ENCODE assay signal across 8 mouse cellular contexts in genomic region chr4:149696189-149696971, GRCm38 (mm10). TPM values are rescaled to one million over a fixed set of nuclear protein-coding genes. Genes with fewer than 3 reads are reported as not detected.
A peak's percentile ranks its signal among the peaks of the same experiment; 100 is the strongest.
DNase-seq lines count a peak whose midpoint lies in the region; ATAC-seq and TF ChIP-seq lines count a peak whose summit lies in the region.

No protein-coding gene starts in this region.

- no peak overlapping the region for H3K4me2 ChIP-seq in embryonic facial prominence, embryonic 11.5 days (ENCODE audit: low read depth, low read length)
- H3K4me2 ChIP-seq in intestine, embryonic 15.5 days (replicated peaks), result 0 out of 2 replicates have a peak overlapping the region, but pooled peaks have one; percentile 31
- peak overlapping the region; percentile 75 for H3K4me2 ChIP-seq in liver, postnatal 0 days (ENCODE audit: low read depth, low read length)

- WGBS in embryonic facial prominence, embryonic 11.5 days, result 35% methylated on average over 16 of the region's 16 CpGs
- 30% methylated on average over 16 of the region's 16 CpGs for WGBS in embryonic facial prominence, embryonic 10.5 days
- WGBS in intestine, embryonic 15.5 days, result 33% methylated on average over 16 of the region's 16 CpGs
- WGBS in liver, postnatal 0 days (ENCODE audit: insufficient replicate concordance), result 15% methylated on average over 16 of the region's 16 CpGs

- TF ChIP-seq EP300 in liver, postnatal 0 days (IDR thresholded peaks at IDR 0.05; ENCODE audit: low read depth), result no peak

- H3K4me1 ChIP-seq in embryonic facial prominence, embryonic 11.5 days (ENCODE audit: control insufficient read depth, insufficient read depth, low read length), result no peaks in the 10 kb centered on the region
- peaks cover 41% of the 10 kb centered on the region for H3K4me1 ChIP-seq in embryonic facial prominence, embryonic 10.5 days
- peaks cover 46% of the 10 kb centered on the region for H3K4me1 ChIP-seq in G1E (ENCODE audit: insufficient read depth, low read depth, low read length)
- H3K4me1 ChIP-seq in intestine, embryonic 15.5 days (replicated peaks), result peaks cover 9% of the 10 kb centered on the region; the same call in 1 of the 2 replicates
- H3K4me1 ChIP-seq in liver, postnatal 0 days (ENCODE audit: insufficient read depth), result peaks cover 14% of the 10 kb centered on the region

- H3K36me3 ChIP-seq in embryonic facial prominence, embryonic 11.5 days (replicated peaks; ENCODE audit: control insufficient read depth, insufficient read depth, low read depth, low read length), result no peaks in the 10 kb centered on the region
- H3K36me3 ChIP-seq in embryonic facial prominence, embryonic 10.5 days (replicated peaks), result no peaks in the 10 kb centered on the region
- H3K36me3 ChIP-seq in G1E (replicated peaks), result peaks cover 26% of the 10 kb centered on the region
- no peaks in the 10 kb centered on the region for H3K36me3 ChIP-seq in intestine, embryonic 15.5 days
- no peaks in the 10 kb centered on the region for H3K36me3 ChIP-seq in liver, postnatal 0 days (replicated peaks; ENCODE audit: insufficient read depth, low read length)
- peaks cover 5% of the 10 kb centered on the region for H3K36me3 ChIP-seq in splenic B cell, adult 2 months (ENCODE audit: control insufficient read depth, insufficient read depth, low read length, poor library complexity, severe bottlenecking)

- H3K27me3 ChIP-seq in embryonic facial prominence, embryonic 11.5 days (ENCODE audit: control insufficient read depth, insufficient read depth, low read length), result peaks cover 12% of the 10 kb centered on the region
- peaks cover 58% of the 10 kb centered on the region for H3K27me3 ChIP-seq in embryonic facial prominence, embryonic 10.5 days (replicated peaks; ENCODE audit: low read depth, poor library complexity, severe bottlenecking)
- no peaks in the 10 kb centered on the region for H3K27me3 ChIP-seq in G1E (ENCODE audit: insufficient read depth, low read length)
- H3K27me3 ChIP-seq in intestine, embryonic 15.5 days (replicated peaks), result 0 out of 2 replicates have a peak, but pooled peaks cover 5% of the 10 kb centered on the region
- H3K27me3 ChIP-seq in liver, postnatal 0 days (ENCODE audit: insufficient read depth, low read length), result no peaks in the 10 kb centered on the region
- H3K27me3 ChIP-seq in splenic B cell, adult 2 months (ENCODE audit: control insufficient read depth, insufficient read depth, low read length, poor library complexity, severe bottlenecking), result no peaks in the 10 kb centered on the region

- ATAC-seq in embryonic facial prominence, embryonic 11.5 days (replicated peaks; ENCODE audit: insufficient number of reproducible peaks, low FRiP score, low TSS enrichment, low read depth), result no peak
- ATAC-seq in G1E (ENCODE audit: extremely low read depth, insufficient number of reproducible peaks, low FRiP score, poor library complexity, severe bottlenecking), result no peak
- ATAC-seq in intestine, embryonic 15.5 days, result peak; percentile 24; the same call in 1 of the 2 replicates
- ATAC-seq in liver, postnatal 0 days, result peak; percentile 35

- H3K9ac ChIP-seq in embryonic facial prominence, embryonic 11.5 days (replicated peaks; ENCODE audit: low read length), result no peak overlapping the region
- no peak overlapping the region for H3K9ac ChIP-seq in intestine, embryonic 15.5 days
- peak overlapping the region; percentile 42 for H3K9ac ChIP-seq in liver, postnatal 0 days (replicated peaks)

- no peak for TF ChIP-seq CTCF in G1E (IDR thresholded peaks at IDR 0.05; ENCODE audit: low read depth, low read length)
- peak; percentile 38; the same call in 1 of the 2 replicates for TF ChIP-seq CTCF in liver, postnatal 0 days (IDR thresholded peaks at IDR 0.05; ENCODE audit: low read depth)

- no peak overlapping the region for H3K27ac ChIP-seq in embryonic facial prominence, embryonic 11.5 days (replicated peaks; ENCODE audit: low read depth, low read length)
- no peak overlapping the region for H3K27ac ChIP-seq in embryonic facial prominence, embryonic 10.5 days (replicated peaks)
- no peak overlapping the region for H3K27ac ChIP-seq in intestine, embryonic 15.5 days
- H3K27ac ChIP-seq in liver, postnatal 0 days (ENCODE audit: low read depth), result peak overlapping the region; percentile 84

- peak; percentile 18 for DNase-seq in embryonic facial prominence, embryonic 11.5 days (ENCODE audit: low spot score)
- no peak for DNase-seq in embryonic facial prominence, embryonic 10.5 days (ENCODE audit: low spot score)
- DNase-seq in G1E (ENCODE audit: low spot score), result no peak
- DNase-seq in liver, postnatal 0 days, result peak; percentile 52
- peak; percentile 70 for DNase-seq in splenic B cell, adult 2 months (ENCODE audit: low read depth, low spot score)
- DNase-seq in testis, postnatal 10 days (ENCODE audit: low spot score), result no peak
- no peak for DNase-seq in right cerebral cortex, postnatal 4 days

- H3K9me3 ChIP-seq in embryonic facial prominence, embryonic 11.5 days (replicated peaks; ENCODE audit: control insufficient read depth, low read length), result no peaks in the 10 kb centered on the region
- no peaks in the 10 kb centered on the region for H3K9me3 ChIP-seq in embryonic facial prominence, embryonic 10.5 days
- no peaks in the 10 kb centered on the region for H3K9me3 ChIP-seq in G1E (replicated peaks)
- no peaks in the 10 kb centered on the region for H3K9me3 ChIP-seq in intestine, embryonic 15.5 days
- H3K9me3 ChIP-seq in liver, postnatal 0 days (ENCODE audit: low read length), result no peaks in the 10 kb centered on the region

- no peak overlapping the region for H3K4me3 ChIP-seq in embryonic facial prominence, embryonic 11.5 days (ENCODE audit: low read depth, low read length)
- H3K4me3 ChIP-seq in embryonic facial prominence, embryonic 10.5 days, result no peak overlapping the region
- peak overlapping the region; percentile 66; the same call in 1 of the 2 replicates for H3K4me3 ChIP-seq in G1E (ENCODE audit: low read depth, low read length)
- no peak overlapping the region for H3K4me3 ChIP-seq in intestine, embryonic 15.5 days (replicated peaks)
- peak overlapping the region; percentile 59 for H3K4me3 ChIP-seq in liver, postnatal 0 days (ENCODE audit: low read depth, low read length)

RNA-seq across cellular contexts. Expression of gene Pik3cd, which starts 6.0 kb away (rescaled TPM):
- polyA plus RNA-seq in embryonic facial prominence, embryonic 11.5 days (2014; fragmentation: Nextera tagmentation; extraction: Ambion mirVana), result 4.2 and 4.5 TPM in 2 replicates
- polyA plus RNA-seq in embryonic facial prominence, embryonic 10.5 days (2016; fragmentation: Nextera tagmentation; extraction: Ambion mirVana), result 6.1 and 6.3 TPM in 2 replicates
- total RNA-seq in G1E (2014; fragmentation: Nextera tagmentation), result 17.3 and 23.9 TPM in 2 replicates
- 24.0 and 28.0 TPM in 2 replicates for total RNA-seq in G1E (2017)
- polyA plus RNA-seq in G1E (2012), result 37.0 and 40.3 TPM in 2 replicates
- polyA plus RNA-seq in intestine, embryonic 15.5 days (2015; fragmentation: Nextera tagmentation; extraction: Ambion mirVana), result 4.6 and 4.8 TPM in 2 replicates
- 4.9 and 7.8 TPM in 2 replicates for polyA plus RNA-seq in liver, postnatal 0 days (2015; fragmentation: Nextera tagmentation; extraction: Ambion mirVana)

RNA-seq across cellular contexts. Expression of gene Tmem201, which starts 41.5 kb away (rescaled TPM):
- polyA plus RNA-seq in embryonic facial prominence, embryonic 11.5 days (2014; fragmentation: Nextera tagmentation; extraction: Ambion mirVana), result 17.5 and 19.8 TPM in 2 replicates
- polyA plus RNA-seq in embryonic facial prominence, embryonic 10.5 days (2016; fragmentation: Nextera tagmentation; extraction: Ambion mirVana), result 46.5 and 46.7 TPM in 2 replicates
- total RNA-seq in G1E (2014; fragmentation: Nextera tagmentation) (13.1 and 13.8 TPM in 2 replicates), G1E (2017) (3.0 and 3.1 TPM in 2 replicates)
- polyA plus RNA-seq in G1E (2012), result 34.2 and 35.9 TPM in 2 replicates
- 23.3 and 24.7 TPM in 2 replicates for polyA plus RNA-seq in intestine, embryonic 15.5 days (2015; fragmentation: Nextera tagmentation; extraction: Ambion mirVana)
- polyA plus RNA-seq in liver, postnatal 0 days (2015; fragmentation: Nextera tagmentation; extraction: Ambion mirVana), result 5.1 and 5.8 TPM in 2 replicates

Comparison
In these comparisons a context has a peak if more than half of its experiments do, and no peak if none do; other contexts are left out.
1. DNase-seq: peak in embryonic facial prominence, embryonic 11.5 days (single experiment), liver, postnatal 0 days (single experiment) and splenic B cell, adult 2 months (single experiment); none in embryonic facial prominence, embryonic 10.5 days (single experiment), G1E (single experiment), testis, postnatal 10 days (single experiment) and right cerebral cortex, postnatal 4 days (single experiment).
2. ATAC-seq: peak in intestine, embryonic 15.5 days (single experiment) and liver, postnatal 0 days (single experiment); none in embryonic facial prominence, embryonic 11.5 days (single experiment) and G1E (single experiment).
3. H3K4me3 ChIP-seq: peak in G1E (single experiment) and liver, postnatal 0 days (single experiment); none in embryonic facial prominence, embryonic 11.5 days (single experiment), embryonic facial prominence, embryonic 10.5 days (single experiment) and intestine, embryonic 15.5 days (single experiment).